Mouse (Mus musculus) embryonic facial prominence, embryonic 13.5 days (tissue): ENCODE results near the gene Tbc1d4. TPM values are rescaled to one million over a fixed set of nuclear protein-coding genes. Genes with fewer than 3 reads are reported as not detected.

Experiments
- ATAC-seq: fragments of 200-750 bp; cut with Nextera tagmentation; 2 replicates; pipeline ENCODE4 v1.8.0; 2017; ENCODE audit warnings: low read depth; ENCODE audit not compliant: insufficient number of reproducible peaks, insufficient read depth, low FRiP score, low TSS enrichment
- H3K27ac ChIP-seq: fragments of 300-500 bp; sonication (generic); 2 replicates; pipeline ENCODE4 v1.5.1; 2015; ENCODE audit warnings: moderate library complexity, mild to moderate bottlenecking, inconsistent platforms
- H3K27me3 ChIP-seq: fragments of 300-500 bp; sonication (generic); 2 replicates; pipeline ENCODE4 v1.6.1; 2015; ENCODE audit warnings: mild to moderate bottlenecking, inconsistent platforms
- H3K36me3 ChIP-seq: fragments of 300-500 bp; sonication (generic); 2 replicates; pipeline ENCODE4 v1.6.1; 2015; ENCODE audit warnings: mild to moderate bottlenecking, inconsistent platforms
- H3K4me1 ChIP-seq: fragments of 300-500 bp; sonication (generic); 2 replicates; pipeline ENCODE4 v1.6.1; 2015; ENCODE audit warnings: inconsistent platforms
- H3K4me2 ChIP-seq: fragments of 300-500 bp; sonication (generic); 2 replicates; pipeline ENCODE4 v1.6.1; 2015; ENCODE audit warnings: moderate library complexity, mild to moderate bottlenecking, inconsistent platforms
- H3K4me3 ChIP-seq: fragments of 300-500 bp; sonication (generic); 2 replicates; pipeline ENCODE4 v1.5.1; 2015; ENCODE audit warnings: mild to moderate bottlenecking, inconsistent platforms
- H3K9ac ChIP-seq: fragments of 300-500 bp; sonication (generic); 2 replicates; pipeline ENCODE4 v1.6.1; 2015; ENCODE audit warnings: mild to moderate bottlenecking, inconsistent platforms
- H3K9me3 ChIP-seq: fragments of 300-500 bp; sonication (generic); 2 replicates; pipeline ENCODE4 v1.6.1; 2016; ENCODE audit warnings: inconsistent platforms
- WGBS: fragments of 180-500 bp; shearing (Covaris S2); methylation state at CpG from one replicate; pipeline ENCODE4 v1.1.7; 2015; ENCODE audit warnings: mixed read lengths; 5-methylcytosine and 5-hydroxymethylcytosine counted together
- polyA plus RNA-seq: library from polyadenylated mRNA; unstranded; fragments of >200 nt; fragmentation: Nextera tagmentation; extraction: Ambion mirVana; gene quantifications from 2 replicates; pipeline ENCODE4 v1.2.1, GENCODE M21; 2015

Gene Tbc1d4
- polyA plus RNA-seq, 1 experiment from 2014 or later: 11.1 TPM

DNA sequence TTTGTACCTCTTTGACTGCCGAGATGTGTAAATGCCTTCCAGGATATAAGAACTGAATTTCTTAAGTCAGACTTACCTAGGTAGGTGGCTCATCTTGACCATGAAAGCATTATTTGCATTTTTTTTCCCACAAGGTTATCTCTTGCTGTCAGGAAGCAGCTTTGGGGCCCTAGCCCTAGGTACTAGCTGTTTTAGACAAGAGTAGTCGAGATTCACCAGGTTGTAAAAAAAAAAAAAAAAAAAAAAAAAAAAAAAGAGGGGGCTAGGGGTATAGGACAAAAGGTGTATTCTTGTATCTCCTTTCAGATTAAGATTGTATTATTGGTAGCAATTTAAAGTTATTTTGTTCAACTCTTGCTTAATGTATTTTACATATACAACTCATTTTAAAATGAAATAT lies 21.6 kb upstream of the Tbc1d4 start:
- WGBS: 88% methylated on average over 2 of the region's 2 CpGs

GRCm38 (mm10) chr14:101617680-101618079 lies 8.7 kb upstream of the Tbc1d4 start:
- Histone ChIP-seq H3K9ac (no peak overlapping the region), H3K9me3 (no peaks in the 10 kb centered on the region), H3K27me3 (no peaks in the 10 kb centered on the region), H3K36me3 (no peaks in the 10 kb centered on the region), H3K4me2 (no peak overlapping the region), H3K27ac (no peak overlapping the region), H3K4me1 (no peaks in the 10 kb centered on the region), H3K4me3 (no peak overlapping the region)
- no peak for ATAC-seq
- WGBS: 89% methylated on average over 5 of the region's 5 CpGs

More for the DNA sequence above, 21.6 kb upstream of the Tbc1d4 start:
- no peak overlapping the region for H3K9ac ChIP-seq
- no peak for ATAC-seq
- no peak overlapping the region for H3K4me2 ChIP-seq
- peaks cover 24% of the 10 kb centered on the region for H3K36me3 ChIP-seq
- H3K4me1 ChIP-seq: no peaks in the 10 kb centered on the region
- H3K4me3 ChIP-seq: no peak overlapping the region
- H3K9me3 ChIP-seq: no peaks in the 10 kb centered on the region
- H3K27me3 ChIP-seq: no peaks in the 10 kb centered on the region
- no peak overlapping the region for H3K27ac ChIP-seq

DNA sequence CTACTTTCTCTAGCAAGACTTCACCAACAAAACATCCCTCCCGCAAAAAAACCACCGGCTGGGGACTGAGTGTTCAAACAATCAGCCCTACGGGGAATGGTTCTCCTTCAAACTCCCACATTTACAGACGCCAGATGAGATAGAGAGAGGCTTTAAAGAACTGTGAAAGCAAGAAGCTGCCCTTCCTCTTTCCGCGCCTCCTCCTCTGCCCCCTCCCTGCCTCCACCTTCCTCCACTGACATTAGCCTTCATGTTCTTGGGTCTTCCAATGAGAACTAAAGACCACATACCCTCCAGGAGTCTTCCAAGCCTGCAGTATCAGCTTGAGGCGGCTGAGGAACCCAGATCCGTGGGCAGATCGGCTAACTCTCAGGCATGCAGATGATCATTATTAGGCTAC lies 7.2 kb upstream of the Tbc1d4 start:
- 83% methylated on average over 9 of the region's 9 CpGs for WGBS
- Histone ChIP-seq H3K9ac (no peak overlapping the region), H3K4me1 (no peaks in the 10 kb centered on the region), H3K4me2 (no peak overlapping the region), H3K27ac (no peak overlapping the region), H3K27me3 (no peaks in the 10 kb centered on the region), H3K4me3 (no peak overlapping the region), H3K36me3 (no peaks in the 10 kb centered on the region), H3K9me3 (no peaks in the 10 kb centered on the region)
- no peak for ATAC-seq

DNA sequence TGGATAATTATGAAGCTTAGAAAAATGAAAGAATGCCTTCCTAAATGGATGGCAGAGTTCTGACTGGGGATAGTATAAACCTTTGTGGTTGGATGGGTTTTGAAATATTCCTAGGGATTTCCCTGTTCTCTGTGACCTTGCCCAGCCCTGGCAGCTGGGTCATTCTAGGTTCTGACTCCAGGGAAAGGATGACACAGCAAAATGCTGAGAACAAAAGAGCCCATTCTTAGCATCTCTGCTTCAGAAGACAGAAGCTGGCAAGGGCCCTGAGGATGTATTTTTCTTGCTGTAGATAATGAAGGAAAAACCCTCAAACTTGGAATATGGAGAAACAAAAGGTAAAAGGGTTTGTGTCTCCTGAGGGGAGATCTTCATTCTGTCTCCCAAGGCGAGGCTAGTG lies 4.2 kb upstream of the Tbc1d4 start:
- Histone ChIP-seq H3K4me1 (no peaks in the 10 kb centered on the region), H3K9ac (no peak overlapping the region), H3K27me3 (no peaks in the 10 kb centered on the region), H3K9me3 (no peaks in the 10 kb centered on the region), H3K36me3 (no peaks in the 10 kb centered on the region), H3K4me2 (no peak overlapping the region), H3K4me3 (no peak overlapping the region), H3K27ac (no peak overlapping the region)
- ATAC-seq: no peak
- WGBS: 38% methylated on average over 1 of the region's 1 CpGs

- H3K27me3 ChIP-seq: peaks cover 9% of the 10 kb centered on the region; the same call in 1 of the 2 replicates
- H3K4me1 ChIP-seq: no peaks in the 10 kb centered on the region; the same call in none of the 2 replicates
- H3K4me3 ChIP-seq: no peak overlapping the region
- no peak overlapping the region for H3K9ac ChIP-seq
- no peaks in the 10 kb centered on the region for H3K9me3 ChIP-seq
- WGBS: 75% methylated on average over 10 of the region's 10 CpGs
- no peak for ATAC-seq
- no peak overlapping the region for H3K4me2 ChIP-seq
- H3K36me3 ChIP-seq: no peaks in the 10 kb centered on the region
- no peak overlapping the region for H3K27ac ChIP-seq
Measured at GRCm38 (mm10) chr14:101610701-101611100, 1.7 kb upstream of the Tbc1d4 start.

GRCm38 (mm10) chr14:101607631-101608518 lies 1.1 kb downstream of the Tbc1d4 start:
- Histone ChIP-seq H3K27me3 (peaks cover 9% of the 10 kb centered on the region; the same call in 1 of the 2 replicates), H3K36me3 (no peaks in the 10 kb centered on the region), H3K9ac (peak overlapping the region; percentile 82), H3K4me3 (peak overlapping the region; percentile 89), H3K27ac (peak overlapping the region; percentile 78), H3K4me1 (no peaks in the 10 kb centered on the region; the same call in none of the 2 replicates), H3K4me2 (peak overlapping the region; percentile 99), H3K9me3 (no peaks in the 10 kb centered on the region)
- WGBS: 0% methylated on average over 62 of the region's 62 CpGs
- peak; percentile 16; the same call in 1 of the 2 replicates for ATAC-seq

- no peak for ATAC-seq
- Histone ChIP-seq H3K9me3 (no peaks in the 10 kb centered on the region), H3K9ac (no peak overlapping the region), H3K4me1 (no peaks in the 10 kb centered on the region; the same call in none of the 2 replicates), H3K4me2 (no peak overlapping the region), H3K4me3 (no peak overlapping the region), H3K36me3 (no peaks in the 10 kb centered on the region), H3K27ac (no peak overlapping the region), H3K27me3 (peaks cover 9% of the 10 kb centered on the region; the same call in 1 of the 2 replicates)
- WGBS: 75% methylated on average over 2 of the region's 2 CpGs
Measured at GRCm38 (mm10) chr14:101605843-101606242, 3.1 kb downstream of the Tbc1d4 start.

DNA sequence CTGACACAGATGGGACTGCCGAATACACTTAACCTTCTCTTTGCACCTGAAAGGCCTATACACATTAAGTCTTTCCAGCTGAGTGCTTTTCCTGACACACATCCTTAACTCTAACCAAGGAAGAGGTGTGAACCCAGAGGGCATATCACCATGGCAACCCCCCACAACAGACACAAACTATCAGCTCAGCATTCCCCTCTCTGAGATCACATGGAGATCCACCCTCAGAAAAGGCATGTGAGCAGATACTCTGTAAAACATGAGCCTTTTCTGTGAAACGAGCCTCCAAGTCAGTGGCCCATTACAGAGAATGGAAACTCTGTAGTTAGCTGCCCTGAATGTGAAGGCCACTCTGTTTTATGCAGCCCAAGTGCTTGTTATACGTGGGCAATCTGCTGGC lies 6.1 kb downstream of the Tbc1d4 start:
- Histone ChIP-seq H3K27me3 (peaks cover 7% of the 10 kb centered on the region; the same call in 1 of the 2 replicates), H3K36me3 (no peaks in the 10 kb centered on the region), H3K9me3 (no peaks in the 10 kb centered on the region), H3K4me2 (no peak overlapping the region), H3K4me3 (no peak overlapping the region), H3K9ac (no peak overlapping the region), H3K27ac (no peak overlapping the region), H3K4me1 (no peaks in the 10 kb centered on the region; the same call in none of the 2 replicates)
- no peak for ATAC-seq
- WGBS: 48% methylated on average over 3 of the region's 3 CpGs

- 0 out of 2 replicates have a peak, but pooled peaks have one; percentile 15 for ATAC-seq
- Histone ChIP-seq H3K9me3 (no peaks in the 10 kb centered on the region), H3K27me3 (no peaks in the 10 kb centered on the region), H3K4me1 (no peaks in the 10 kb centered on the region), H3K4me3 (no peak overlapping the region), H3K9ac (no peak overlapping the region), H3K4me2 (no peak overlapping the region), H3K27ac (no peak overlapping the region), H3K36me3 (no peaks in the 10 kb centered on the region)
- 88% methylated on average over 14 of the region's 14 CpGs for WGBS
Measured at GRCm38 (mm10) chr14:101597096-101597715, 11.8 kb downstream of the Tbc1d4 start.

DNA sequence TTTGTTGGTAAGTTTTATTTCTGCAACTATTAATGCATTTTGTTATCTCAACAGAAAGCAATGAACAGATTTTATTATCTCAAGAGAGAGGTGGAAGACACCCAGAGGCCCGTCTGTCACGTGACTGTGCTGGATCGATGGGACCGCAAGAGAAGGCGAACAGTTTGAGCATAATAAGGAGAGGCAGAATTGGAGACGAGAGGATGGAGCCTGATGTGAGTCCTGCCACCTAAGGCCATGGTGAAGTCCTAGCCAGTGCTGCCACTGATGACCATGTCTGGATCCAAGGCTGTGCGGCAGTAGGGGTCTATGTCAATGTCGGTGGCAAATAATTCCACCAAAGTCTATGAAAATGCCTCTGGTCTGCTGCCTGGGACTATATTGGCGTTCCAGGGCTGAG lies 12.3 kb downstream of the Tbc1d4 start:
- no peak overlapping the region for H3K27ac ChIP-seq

GRCm38 (mm10) chr14:101595301-101596080 lies 13.5 kb downstream of the Tbc1d4 start:
- no peak overlapping the region for H3K9ac ChIP-seq
- no peaks in the 10 kb centered on the region for H3K36me3 ChIP-seq
- H3K4me3 ChIP-seq: no peak overlapping the region
- no peak overlapping the region for H3K4me2 ChIP-seq
- 92% methylated on average over 13 of the region's 13 CpGs for WGBS
- ATAC-seq: no peak
- no peaks in the 10 kb centered on the region for H3K4me1 ChIP-seq
- H3K27ac ChIP-seq: no peak overlapping the region
- no peaks in the 10 kb centered on the region for H3K9me3 ChIP-seq
- no peaks in the 10 kb centered on the region for H3K27me3 ChIP-seq

More for the DNA sequence above, 12.3 kb downstream of the Tbc1d4 start:
- 94% methylated on average over 9 of the region's 9 CpGs for WGBS
- no peak overlapping the region for H3K4me2 ChIP-seq
- H3K4me1 ChIP-seq: no peaks in the 10 kb centered on the region
- no peak for ATAC-seq
- H3K4me3 ChIP-seq: no peak overlapping the region
- H3K27me3 ChIP-seq: no peaks in the 10 kb centered on the region
- no peak overlapping the region for H3K9ac ChIP-seq
- H3K9me3 ChIP-seq: no peaks in the 10 kb centered on the region
- H3K36me3 ChIP-seq: no peaks in the 10 kb centered on the region
